Mouse (Mus musculus) urinary bladder, adult 18-20 months (tissue): ENCODE results near the gene Kcnd2.

Source experiments
- DNase-seq, 2 experiments: peaks; one replicate each; pipeline ENCODE4 v3.0.0; 2022; ENCODE audit warnings: low spot score in 2 of 2, mixed read lengths in 2 of 2

Gene Kcnd2

DNA sequence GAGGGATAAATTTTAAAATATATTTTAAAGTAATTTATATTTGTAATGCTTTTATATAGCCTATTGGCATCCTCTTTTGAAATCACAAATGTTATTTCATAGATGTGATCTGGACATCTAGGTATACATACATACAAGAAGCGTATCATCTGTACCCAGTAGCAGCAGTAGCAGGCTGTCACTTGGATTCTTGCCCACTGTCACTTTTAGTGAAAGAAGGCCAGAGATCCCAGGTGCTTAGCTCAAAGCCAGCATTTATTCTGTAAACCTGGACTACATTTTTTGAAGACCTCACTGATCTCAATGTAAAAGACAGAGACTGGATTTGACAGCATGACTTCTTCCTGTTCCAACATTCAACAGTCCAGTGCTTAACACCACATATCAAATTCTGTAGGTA is 471.1 kb downstream of the Kcnd2 start:
- DNase-seq = no peak

DNA sequence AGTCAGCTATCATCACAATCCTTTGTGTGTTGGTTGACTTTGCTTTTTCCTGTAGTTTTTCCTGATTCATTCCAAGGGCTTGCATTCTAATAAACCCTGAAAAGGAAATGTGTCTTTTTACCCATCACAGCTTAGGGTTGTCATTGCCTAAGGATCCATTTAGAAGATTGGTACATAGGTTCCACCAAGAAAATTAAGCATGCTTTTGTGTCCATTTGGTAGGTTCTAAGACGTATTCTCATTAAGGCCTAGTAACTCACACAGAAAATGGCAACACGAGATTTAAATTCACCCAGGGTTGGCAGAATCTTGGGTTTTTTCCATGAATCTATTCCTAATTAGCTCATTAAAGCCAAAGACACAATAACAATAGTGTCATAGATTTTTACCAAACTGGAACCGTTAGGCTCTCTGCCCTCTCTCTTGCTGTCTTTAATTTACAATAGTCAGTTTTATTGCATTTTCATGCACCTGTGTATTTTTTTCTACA is 477.6 kb downstream of the Kcnd2 start:
- DNase-seq = no peak

DNA sequence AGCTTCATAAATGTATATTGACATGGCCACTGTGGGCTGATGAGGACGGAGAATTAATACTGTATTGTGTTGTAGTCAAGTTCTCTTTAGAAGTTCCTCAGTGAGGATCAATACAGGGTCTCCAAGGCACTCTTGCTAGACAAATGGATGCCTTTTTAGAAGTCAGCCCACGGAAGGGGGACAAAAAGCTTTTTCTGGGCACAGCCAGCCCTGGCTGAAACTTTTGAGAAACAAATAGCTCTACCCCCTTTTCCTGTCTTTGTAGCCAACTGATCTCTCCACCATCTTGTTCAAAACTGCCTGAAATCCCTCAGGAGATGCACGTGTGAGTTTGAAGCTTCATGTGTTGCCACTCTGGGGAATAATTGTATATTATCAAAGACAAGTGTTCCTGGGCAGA is 482.3 kb downstream of the Kcnd2 start:
- DNase-seq = no peak

DNA sequence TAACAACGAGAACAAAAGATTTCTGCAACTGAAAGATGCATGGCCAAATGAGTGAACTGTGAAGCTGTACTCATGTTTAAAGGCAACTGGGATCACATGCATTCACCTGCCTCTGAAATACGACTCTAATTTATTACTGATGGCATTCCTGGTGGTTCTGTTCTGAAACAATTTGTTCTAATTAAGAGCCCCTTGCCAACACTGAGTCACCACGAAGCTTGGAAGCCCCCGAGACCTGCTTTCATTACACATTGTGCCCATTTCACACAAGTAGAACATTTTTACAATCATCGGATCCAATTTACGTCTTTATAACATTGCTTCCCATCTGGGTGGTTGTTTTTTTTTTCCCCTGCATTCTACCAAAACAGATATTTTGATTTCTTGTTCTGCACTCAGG is 485.8 kb downstream of the Kcnd2 start:
- no peak for DNase-seq

DNA sequence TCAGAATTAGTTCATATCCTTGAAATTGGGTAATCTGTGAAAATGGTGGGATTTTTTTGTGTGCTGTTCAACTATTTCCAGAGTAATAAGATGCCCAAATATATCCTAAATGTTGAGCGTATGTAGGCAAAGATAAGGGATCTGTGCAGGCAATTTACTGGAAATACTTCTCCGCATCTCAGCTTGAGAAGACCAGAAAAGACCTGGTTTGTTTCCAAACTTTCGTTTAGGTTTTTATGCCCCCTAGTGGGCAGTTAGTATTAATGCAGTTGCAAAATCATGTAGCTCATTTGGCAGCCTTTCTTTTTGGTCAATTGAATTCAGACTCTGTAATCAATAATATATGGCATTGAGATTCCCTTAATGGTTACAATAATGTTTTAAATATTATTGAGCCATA is 493.9 kb downstream of the Kcnd2 start:
- DNase-seq = no peak

DNA sequence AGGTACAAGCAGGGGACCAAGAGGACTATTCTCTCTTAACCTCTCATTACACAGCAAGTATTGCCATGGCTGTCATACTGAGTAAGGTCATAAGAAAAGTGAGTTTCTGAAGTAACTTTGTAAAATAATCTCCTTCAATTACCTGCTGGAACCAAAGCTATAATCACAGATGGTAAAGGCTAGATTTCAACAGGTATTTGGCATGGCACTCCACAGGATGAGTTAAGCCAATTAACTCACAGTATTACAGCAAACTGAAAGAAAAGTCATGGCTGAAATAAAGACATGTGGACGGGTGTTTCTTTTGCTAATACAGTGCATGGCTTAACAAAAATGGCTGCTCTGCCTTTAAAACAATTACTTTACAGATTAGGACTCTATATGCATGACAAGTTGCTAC is 503.8 kb downstream of the Kcnd2 start:
- DNase-seq = no peak

DNA sequence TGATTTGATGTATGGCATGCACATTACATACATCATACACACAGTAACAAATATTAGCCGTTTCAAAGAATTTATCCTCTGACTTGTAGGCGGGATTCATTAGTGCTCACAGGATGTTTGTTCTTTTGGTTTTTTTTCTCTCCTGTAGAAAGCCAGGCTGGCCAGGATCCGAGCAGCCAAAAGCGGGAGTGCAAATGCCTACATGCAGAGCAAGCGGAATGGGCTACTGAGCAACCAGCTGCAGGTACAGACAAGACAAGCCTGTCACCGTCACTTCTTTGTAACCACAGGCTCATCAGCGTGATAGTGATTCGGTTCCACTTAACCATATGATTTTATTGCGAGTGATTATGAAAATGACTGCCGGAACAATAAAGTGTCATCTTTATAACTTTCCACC is 506.9 kb downstream of the Kcnd2 start:
- no peak for DNase-seq

DNA sequence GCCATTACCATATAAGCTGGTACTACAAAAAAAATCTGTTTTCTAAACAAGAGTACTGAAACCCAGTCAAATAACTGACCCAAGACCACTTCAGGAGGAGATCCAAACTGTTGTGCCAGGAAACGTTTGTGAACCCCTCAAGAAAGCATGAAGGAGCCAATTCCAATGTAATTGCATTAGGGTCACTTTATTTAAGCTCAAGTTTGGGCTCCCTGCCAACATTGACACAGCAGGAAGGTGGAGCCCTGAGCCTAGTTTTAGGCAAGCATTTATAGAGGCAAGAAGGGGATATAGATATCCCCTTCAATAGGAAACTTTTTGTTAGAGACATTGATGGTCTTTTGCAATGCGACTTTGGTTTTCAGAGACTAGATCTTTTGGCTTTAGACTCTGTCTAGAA is 525.3 kb downstream of the Kcnd2 start:
- no peak for DNase-seq

DNA sequence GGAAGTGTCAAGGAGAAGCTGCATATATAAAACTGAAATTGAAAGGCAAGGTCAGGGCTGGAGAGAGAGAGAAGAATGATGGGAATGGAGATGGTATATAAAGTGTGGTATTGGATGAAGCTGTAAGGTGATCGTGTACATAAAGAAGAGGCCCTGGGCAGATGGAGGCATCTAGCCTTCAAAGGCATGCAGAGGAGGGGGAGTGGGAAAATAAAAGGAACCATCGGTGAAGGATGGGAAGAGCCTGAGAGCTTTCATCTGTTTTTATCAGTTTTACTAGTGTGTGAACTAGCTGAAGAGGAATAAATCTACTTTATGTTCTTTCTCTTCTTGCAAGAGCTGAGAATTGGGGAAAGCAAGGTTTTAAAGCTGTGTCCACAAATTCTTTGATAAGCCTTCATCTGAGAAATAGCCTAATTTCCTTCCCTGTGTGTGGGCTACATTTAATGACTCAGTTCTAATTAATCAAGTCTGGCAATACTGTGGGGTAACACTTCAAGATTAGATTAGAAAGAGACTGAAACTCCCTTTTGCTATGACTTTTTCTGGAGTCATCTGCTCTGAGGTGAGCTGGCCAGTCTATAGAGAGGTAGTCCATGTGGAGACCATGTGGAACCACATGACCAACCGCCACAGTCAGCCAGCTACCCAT is 529.4 kb downstream of the Kcnd2 start:
- no peak for DNase-seq

DNA sequence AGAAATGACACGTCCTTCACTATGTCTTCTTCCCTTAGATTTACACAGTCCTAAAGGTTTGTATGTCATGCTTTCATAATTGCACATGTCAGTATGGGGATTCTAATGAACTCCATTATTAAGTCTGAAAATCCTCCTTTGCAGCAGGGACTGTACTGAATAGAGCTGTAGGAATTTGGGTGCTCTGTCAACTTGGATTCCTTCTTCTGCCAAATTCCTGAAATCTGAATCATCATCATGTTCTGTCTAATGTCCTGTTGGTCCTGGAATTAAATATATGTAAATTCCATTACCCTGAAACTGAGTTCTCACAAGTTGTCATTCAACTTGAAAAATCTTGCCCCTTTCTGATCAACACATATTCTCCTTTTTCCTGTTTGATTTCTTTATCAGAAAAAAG is 532.2 kb downstream of the Kcnd2 start:
- no peak for DNase-seq

DNA sequence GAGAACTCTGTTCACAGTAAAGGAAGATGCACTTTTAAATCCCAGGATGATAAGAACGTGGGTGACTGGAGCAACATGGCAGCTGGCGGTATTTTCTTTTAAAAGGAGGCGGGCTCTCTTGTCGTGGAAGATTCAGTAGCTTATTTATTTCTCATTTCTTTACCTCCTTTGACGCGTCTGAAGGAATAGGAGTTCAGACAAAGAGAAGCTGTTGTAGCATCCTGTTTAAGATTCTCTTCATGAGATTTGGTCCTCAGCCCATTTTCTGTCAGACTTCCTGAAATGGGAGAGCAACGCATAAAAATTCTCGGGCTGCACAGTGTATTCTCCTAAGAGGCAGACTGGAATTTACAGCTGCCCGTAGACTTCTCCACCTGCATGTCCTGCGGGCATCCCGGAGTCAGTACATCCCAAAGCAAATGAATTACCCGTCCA is 552.5 kb downstream of the Kcnd2 start:
- DNase-seq = no peak

DNA sequence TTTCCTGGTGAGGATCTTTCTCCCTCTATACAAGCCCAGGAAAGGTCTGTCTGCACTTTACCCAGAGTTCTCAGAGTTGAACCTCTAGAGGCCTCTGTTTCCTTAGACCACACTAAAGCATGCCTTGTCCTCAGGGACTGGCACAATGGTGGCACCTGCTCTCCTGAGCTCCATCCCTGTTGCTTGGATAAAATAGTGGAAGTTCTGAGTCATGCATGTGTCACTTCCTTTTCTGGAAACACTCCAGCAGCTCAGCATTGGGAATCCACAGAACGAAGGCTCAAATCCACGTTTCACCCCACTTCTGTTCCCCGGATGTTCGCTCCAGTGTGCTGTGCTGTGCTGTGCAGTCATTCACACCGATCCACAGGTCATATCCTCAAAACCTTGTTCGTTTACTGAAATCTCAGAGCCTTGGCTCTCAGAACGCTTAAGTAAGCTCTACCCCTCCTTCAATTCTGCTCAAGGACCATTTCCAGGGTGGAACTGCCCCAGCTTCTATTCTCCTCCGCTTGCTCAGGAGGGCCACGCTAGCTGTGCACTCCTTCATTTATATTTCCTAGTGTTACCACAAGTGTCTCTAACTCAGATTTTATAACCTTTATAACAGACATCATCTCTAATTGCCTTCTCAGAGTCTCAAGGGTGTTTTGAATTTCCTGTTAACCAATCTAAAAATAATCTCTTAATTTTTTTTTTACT is 553.6 kb downstream of the Kcnd2 start:
- DNase-seq = no peak

DNA sequence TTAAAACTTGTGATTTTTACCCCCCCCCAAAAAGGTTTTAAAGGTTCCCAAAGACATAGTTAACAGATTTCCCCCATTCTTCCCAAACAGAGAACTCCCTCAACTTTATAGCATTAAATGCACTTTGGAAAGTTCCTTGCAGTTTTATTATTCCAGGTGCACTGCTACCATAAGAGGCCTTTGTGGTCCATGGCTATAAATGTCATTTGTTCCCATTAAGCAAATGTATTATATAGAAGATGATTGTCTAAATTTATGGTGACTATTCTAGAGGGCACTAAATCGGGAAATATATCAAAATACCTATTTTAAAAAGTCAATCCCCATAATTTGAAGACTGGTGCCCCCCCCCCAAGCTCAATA is 554.1 kb downstream of the Kcnd2 start:
- no peak for DNase-seq

DNA sequence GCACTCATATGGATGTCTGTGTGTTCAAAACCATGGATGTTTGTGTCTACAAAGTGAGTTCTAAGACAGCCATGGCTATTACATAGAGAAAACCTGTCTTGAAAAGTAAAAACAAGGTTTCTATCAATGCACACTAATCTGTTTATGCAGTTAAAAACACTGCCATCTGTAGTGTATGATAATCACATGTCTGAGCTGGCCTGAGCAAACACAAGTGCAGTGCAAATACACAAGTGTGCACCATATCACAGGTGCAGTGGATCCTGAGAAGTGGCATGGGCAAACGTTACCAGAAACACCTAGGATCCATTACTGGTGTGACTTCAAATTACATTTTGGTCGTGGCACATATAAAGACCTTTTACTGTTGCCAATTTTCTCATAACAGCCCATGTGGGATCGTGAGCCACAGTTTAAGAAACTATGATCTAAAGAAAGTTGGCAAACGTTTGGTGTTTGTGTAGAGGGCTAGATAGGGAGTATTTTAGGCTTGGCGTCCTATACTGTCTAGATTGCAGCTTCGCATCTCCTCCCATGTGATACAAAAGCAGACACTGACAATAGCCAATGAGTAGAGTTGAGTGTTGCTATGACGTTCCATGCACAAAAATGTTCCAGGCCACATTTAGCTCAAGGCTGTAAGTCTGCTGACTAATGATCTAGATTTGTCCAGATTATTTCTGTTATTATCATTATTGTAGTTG is 559.1 kb downstream of the Kcnd2 start:
- DNase-seq = no peak
